Mouse (Mus musculus) cerebellum, adult 11-12 months (tissue): ENCODE results near the gene Egfl8.

Source experiments
- DNase-seq: peaks from one replicate; pipeline ENCODE4 v3.0.0; 2022

Gene Egfl8

DNA sequence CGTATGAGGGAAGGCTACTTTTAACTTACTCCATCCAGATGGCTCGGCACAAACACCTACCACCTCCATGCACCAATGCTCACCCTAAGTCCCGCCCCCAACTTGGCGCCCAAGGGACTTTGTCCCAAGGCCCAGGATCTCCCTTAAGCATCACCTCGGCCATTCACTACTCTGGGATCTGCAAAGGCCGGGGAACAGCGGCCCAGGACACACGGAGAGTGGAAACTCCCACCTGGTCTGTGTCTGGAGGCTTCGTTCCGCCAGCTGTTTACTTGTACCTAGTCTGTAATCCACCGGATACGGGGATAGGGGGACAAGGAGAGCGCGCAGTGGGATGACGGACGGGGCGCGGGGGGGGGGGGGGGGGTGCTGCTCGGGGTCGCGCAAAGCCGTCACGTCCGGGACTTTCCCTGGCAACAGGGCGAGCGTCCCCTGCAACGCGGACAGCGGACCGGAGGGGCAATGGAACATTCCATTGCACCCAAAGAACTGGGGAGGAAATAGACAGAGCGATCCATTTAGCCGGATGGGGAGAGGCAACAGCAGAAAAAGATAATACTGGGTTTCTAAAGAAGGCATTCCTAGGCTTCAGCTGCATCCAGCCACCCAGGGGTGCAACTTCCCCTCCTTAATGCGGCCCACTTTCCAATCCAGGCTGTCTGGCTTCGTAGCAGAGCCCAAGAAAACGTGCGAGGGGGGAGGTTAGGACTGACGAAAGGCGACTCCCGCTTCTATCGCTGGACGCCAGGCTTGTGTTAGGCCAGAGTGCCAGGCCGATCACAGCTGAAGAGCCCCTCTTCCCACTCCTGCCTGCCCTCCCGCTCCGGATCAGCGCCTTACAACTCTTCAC is 11.5 kb upstream of the Egfl8 start:
- DNase-seq, result peak; percentile 92

DNA sequence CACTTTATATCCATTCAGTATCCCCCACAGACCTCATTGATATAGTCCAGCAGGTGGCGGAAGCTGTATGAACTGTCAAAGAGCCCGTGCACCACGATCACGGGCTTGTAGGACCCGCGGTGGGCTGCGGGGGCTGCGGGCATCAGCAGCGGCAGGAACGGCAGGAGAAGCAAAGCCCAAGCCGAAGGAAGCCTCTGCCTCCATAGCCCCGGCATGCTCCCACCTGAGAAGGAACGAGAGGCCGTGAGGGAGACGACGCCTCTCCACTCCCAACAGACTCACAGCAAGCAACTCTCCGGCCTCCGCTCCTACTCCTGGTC is 11.0 kb upstream of the Egfl8 start:
- no peak for DNase-seq

- peak; percentile 56 for DNase-seq
Measured at GRCm38 (mm10) chr17:34626062-34626772, 10.4 kb upstream of the Egfl8 start.

DNA sequence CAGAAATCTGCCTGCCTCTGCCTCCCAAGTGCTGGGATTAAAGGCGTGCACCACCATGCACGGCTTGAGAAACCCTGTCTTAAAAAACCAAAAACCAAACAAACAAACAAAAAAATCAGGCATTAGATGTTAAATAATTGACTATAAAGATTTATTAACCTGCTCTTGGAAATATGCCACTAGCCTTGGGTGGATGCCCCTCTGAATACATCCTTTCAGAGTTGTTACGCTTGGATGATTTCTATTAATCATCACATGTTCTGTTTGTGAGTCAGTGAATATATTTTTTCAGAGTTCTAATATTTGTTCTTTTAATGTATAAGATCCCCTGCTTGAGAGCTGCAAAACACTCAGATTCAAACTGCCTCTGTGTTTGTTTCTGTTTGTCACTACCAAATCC is 9.2 kb upstream of the Egfl8 start:
- no peak for DNase-seq

GRCm38 (mm10) chr17:34623161-34623560 is 7.4 kb upstream of the Egfl8 start:
- DNase-seq, result no peak

GRCm38 (mm10) chr17:34621006-34621405 is 5.2 kb upstream of the Egfl8 start:
- DNase-seq, result no peak

DNA sequence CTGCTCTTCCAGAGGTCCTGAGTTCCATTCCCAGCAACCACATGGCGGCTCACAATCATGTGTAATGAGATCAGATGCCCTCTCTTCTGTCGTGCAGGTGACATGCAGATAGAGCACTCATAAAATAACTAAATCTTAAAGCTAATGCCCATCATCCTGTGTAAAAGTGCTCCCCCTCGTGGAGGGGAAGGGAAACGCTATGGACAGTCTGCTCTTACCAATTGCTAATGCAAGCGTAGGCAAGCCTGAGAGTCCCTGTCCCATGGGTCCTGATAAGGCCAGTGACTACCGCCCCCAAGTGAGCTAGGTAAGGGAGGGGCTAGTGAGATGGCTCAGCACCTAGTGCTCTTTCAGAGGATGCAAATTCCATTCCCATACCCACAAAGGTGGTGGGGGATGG is 3.2 kb upstream of the Egfl8 start:
- DNase-seq, result no peak

DNA sequence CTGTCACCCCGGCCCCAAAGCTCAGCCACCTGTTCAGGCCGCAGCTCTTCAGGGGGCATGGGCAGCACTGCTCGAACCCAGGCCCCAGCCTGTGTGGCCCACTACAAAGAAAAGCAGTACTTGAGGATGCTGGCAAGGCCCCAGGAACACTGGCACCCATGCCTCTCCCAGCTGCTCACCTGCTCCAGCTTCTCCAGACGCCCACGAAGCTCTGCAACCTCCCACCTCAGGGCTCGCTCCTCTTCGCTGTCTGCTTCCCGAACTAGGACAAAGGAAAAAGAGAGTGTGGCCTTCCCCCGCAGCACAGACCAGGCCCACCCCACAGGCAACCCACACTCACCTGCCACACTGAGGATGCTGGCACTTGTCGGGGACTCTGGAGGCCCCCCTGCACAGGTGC is 1.9 kb downstream of the Egfl8 start:
- no peak for DNase-seq

- DNase-seq, result no peak
Measured at GRCm38 (mm10) chr17:34613054-34613645, 2.6 kb downstream of the Egfl8 start.

GRCm38 (mm10) chr17:34611050-34611449 is 4.7 kb downstream of the Egfl8 start:
- no peak for DNase-seq

- peak; percentile 65 for DNase-seq
Measured at GRCm38 (mm10) chr17:34607997-34608396, 7.8 kb downstream of the Egfl8 start.

- no peak for DNase-seq
Measured at GRCm38 (mm10) chr17:34606186-34607039, 9.4 kb downstream of the Egfl8 start.

- DNase-seq, result peak; percentile 96
Measured at GRCm38 (mm10) chr17:34605609-34606008, 10.2 kb downstream of the Egfl8 start.

GRCm38 (mm10) chr17:34604511-34605237 is 11.1 kb downstream of the Egfl8 start:
- no peak for DNase-seq

DNA sequence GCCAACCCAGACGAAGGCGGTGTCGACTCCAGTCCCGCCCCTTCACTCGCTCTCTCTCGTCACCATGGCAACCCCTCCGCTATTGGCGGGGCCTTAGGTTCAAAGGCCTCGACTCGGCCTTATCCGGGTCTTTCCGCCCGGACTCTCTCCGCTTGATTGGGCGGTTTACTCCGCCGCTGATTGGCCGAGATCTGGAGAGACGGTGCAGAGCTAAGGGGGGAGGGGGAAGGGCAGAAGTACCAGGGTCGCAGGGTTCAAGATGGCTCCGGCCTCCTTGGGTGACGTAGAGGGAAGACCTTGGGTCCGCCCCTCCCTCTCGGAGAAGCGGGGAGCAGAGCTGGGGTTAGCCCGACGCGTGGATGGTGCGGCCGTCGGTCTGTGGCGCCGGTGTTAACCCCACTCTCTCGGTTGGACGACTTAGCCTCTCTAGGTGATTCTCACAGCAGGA is 11.7 kb downstream of the Egfl8 start, which contains the start of gene Agpat1:
TSS of gene Agpat1 (plus strand) at position 202 of the 448 bp plus-strand sequence.
- peak; percentile 100 for DNase-seq

GRCm38 (mm10) chr17:34603375-34604060 is 12.3 kb downstream of the Egfl8 start, which contains the start of gene Rnf5:
Gene Rnf5 (minus strand): TSS chr17:34603690.
- DNase-seq, result peak; percentile 100

GRCm38 (mm10) chr17:34601796-34602195 is 14.0 kb downstream of the Egfl8 start:
- peak; percentile 65 for DNase-seq

DNA sequence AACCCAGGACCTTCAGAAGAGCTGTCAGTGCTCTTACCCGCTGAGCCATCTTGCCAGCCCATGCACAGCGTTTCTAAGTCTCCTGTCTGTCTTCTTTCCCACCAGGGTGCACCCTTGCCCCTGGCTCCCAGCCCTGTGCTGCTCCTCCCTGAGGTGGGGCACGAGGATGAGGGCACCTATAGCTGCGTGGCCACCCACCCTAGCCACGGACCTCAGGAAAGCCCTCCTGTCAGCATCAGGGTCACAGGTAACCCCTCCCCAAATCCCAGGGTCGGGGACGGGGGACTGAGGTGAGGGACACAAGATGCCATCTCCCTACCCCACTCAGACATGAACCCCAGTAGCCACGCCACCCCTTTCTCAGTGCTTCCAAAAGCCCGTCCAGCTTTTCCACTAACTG is 15.9 kb downstream of the Egfl8 start:
- peak; percentile 55 for DNase-seq

GRCm38 (mm10) chr17:34597566-34598095 is 18.1 kb downstream of the Egfl8 start, which contains the start of gene Ager:
Gene Ager (plus strand): TSS chr17:34597862.
- DNase-seq, result peak; percentile 29

DNA sequence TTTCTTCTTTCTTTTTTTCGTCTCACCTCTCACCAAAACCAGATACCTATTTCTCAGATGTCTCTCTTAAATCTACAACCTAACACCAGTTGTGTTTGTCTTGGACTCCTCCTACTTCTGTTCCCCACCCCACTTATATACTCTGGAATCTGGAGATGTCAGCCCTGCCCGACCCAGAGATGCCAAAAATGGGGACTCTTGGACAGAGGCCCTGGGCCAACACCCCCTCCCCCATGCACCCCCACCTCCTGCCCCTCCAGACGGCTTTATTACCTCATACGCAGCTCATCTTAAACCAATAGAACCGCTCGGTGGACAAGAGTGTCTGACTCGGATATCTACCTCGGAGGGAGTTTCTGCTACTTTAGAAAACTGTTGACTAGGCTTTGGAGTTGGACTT is 19.7 kb downstream of the Egfl8 start:
- DNase-seq, result no peak
